Mouse (Mus musculus) granulocyte monocyte progenitor cell, adult 5-6 weeks (primary cell): ENCODE data around the gene Tjp1. TPM values are rescaled to one million over a fixed set of nuclear protein-coding genes. Genes with fewer than 3 reads are reported as not detected.

Experiments used
- ATAC-seq: replicated peaks from 2 replicates; pipeline ENCODE4 v1.8.0; 2016; ENCODE audit warnings: mild to moderate bottlenecking, moderate TSS enrichment, inconsistent platforms; ENCODE audit not compliant: poor library complexity, severe bottlenecking
- total RNA-seq, 2 experiments: library from RNA; stranded (forward) in 1 of 2; stranded (reverse) in 1 of 2; fragments of 200-712, 200-1000 nt in 1 of 2; fragments of >200 nt in 1 of 2; fragmentation: Nextera tagmentation in 1 of 2; gene quantifications; 2 replicates each; pipeline ENCODE4 v1.2.3; 2014 to 2017

Tjp1 gene
- total RNA-seq, 2 experiments from 2014 or later, result 0.05 TPM; not detected in 1

GRCm38 (mm10) chr7:65367386-65368245 is 160.0 kb downstream of the Tjp1 start:
- 0 out of 2 replicates have a peak, but pooled peaks have one; percentile 33 for ATAC-seq

GRCm38 (mm10) chr7:65366153-65366552 is 161.4 kb downstream of the Tjp1 start:
- no peak for ATAC-seq

GRCm38 (mm10) chr7:65365560-65365959 is 162.0 kb downstream of the Tjp1 start:
- no peak for ATAC-seq

- no peak for ATAC-seq
Observed at GRCm38 (mm10) chr7:65360278-65360677, 167.3 kb downstream of the Tjp1 start.

- ATAC-seq, result no peak
Observed at GRCm38 (mm10) chr7:65359774-65360173, 167.8 kb downstream of the Tjp1 start.

- ATAC-seq, result no peak
Observed at GRCm38 (mm10) chr7:65357538-65357937, 170.0 kb downstream of the Tjp1 start.

GRCm38 (mm10) chr7:65356204-65356603 is 171.4 kb downstream of the Tjp1 start:
- ATAC-seq, result no peak

GRCm38 (mm10) chr7:65354908-65355307 is 172.7 kb downstream of the Tjp1 start:
- ATAC-seq, result no peak

GRCm38 (mm10) chr7:65350348-65351079 is 177.1 kb downstream of the Tjp1 start:
- ATAC-seq, result no peak

- ATAC-seq, result no peak
Observed at GRCm38 (mm10) chr7:65348540-65348939, 179.0 kb downstream of the Tjp1 start.

- no peak for ATAC-seq
Observed at GRCm38 (mm10) chr7:65345314-65345713, 182.3 kb downstream of the Tjp1 start.

GRCm38 (mm10) chr7:65337581-65338270 is 189.9 kb downstream of the Tjp1 start:
- no peak for ATAC-seq

GRCm38 (mm10) chr7:65333081-65333760 is 194.4 kb downstream of the Tjp1 start:
- no peak for ATAC-seq

GRCm38 (mm10) chr7:65319047-65319725 is 208.4 kb downstream of the Tjp1 start:
- peak; percentile 84 for ATAC-seq

- peak; percentile 85 for ATAC-seq
Observed at GRCm38 (mm10) chr7:65317418-65317817, 210.2 kb downstream of the Tjp1 start.

- no peak for ATAC-seq
Observed at GRCm38 (mm10) chr7:65315182-65315581, 212.4 kb downstream of the Tjp1 start.

GRCm38 (mm10) chr7:65296675-65297589 is 230.6 kb downstream of the Tjp1 start:
- ATAC-seq, result no peak

- no peak for ATAC-seq
Observed at GRCm38 (mm10) chr7:65282886-65283285, 244.7 kb downstream of the Tjp1 start.

GRCm38 (mm10) chr7:65281960-65282359 is 245.6 kb downstream of the Tjp1 start:
- ATAC-seq, result no peak
